Comparison of ENCODE assay signal across 11 mouse cellular contexts in the genomic region with DNA sequence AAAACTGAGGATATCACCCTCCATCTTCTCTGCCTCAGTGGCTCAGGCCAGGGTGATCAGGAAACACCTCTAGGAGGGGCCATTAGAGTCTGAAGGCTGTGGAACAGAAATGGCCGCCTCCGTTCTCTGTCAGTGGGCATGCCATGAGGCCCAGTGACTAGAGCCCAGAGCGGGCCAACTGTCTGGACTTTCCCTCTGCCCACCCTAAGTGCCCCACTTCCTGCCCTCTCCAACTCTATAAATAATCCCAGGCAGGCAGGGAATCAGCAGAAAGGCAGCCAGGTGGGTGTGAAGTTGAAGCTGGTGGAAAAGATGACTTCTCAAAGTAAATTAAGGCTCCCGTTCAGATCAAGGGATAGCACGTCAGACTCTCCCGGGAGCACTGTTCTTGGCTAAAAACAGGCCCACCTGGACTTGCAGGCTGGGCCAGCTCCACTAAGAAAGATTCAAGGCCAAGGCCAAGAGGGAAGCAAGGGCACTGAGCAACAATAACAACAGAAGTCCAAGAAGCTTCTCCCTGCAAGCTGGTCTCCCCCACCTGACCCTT. TPM values are rescaled to one million over a fixed set of nuclear protein-coding genes. Genes with fewer than 3 reads are reported as not detected.
DNase-seq lines count a peak whose midpoint lies in the region; ATAC-seq and TF ChIP-seq lines count a peak whose summit lies in the region.
"Had no signal": no experiment of that assay in that cellular context is flagged by ENCODE, and none has a peak within 500 bp of the region (broad histone marks: within the 10 kb centered on the region; RNA-seq: fewer than 3 reads in every experiment).

No protein-coding gene starts in this region.

- H3K27me3 ChIP-seq in heart, embryonic 11.5 days (ENCODE audit: control insufficient read depth, insufficient read depth, low read length) = no peaks in the 10 kb centered on the region
- no peaks in the 10 kb centered on the region for H3K27me3 ChIP-seq in embryonic facial prominence, embryonic 15.5 days
- no peaks in the 10 kb centered on the region for H3K27me3 ChIP-seq in limb, embryonic 15.5 days

- peak overlapping the region; percentile 85; the same call in 1 of the 2 replicates for H3K9ac ChIP-seq in heart, embryonic 11.5 days (ENCODE audit: low read depth, low read length)
- H3K9ac ChIP-seq in embryonic facial prominence, embryonic 15.5 days = no peak overlapping the region
- no peak overlapping the region for H3K9ac ChIP-seq in limb, embryonic 15.5 days

- ATAC-seq in heart, embryonic 11.5 days (replicated peaks; ENCODE audit: insufficient number of reproducible peaks, low FRiP score, low TSS enrichment) = no peak
- ATAC-seq in embryonic facial prominence, embryonic 15.5 days (ENCODE audit: insufficient number of reproducible peaks, low FRiP score, low TSS enrichment, low read depth) = no peak
- no peak for ATAC-seq in limb, embryonic 15.5 days (ENCODE audit: insufficient number of reproducible peaks, low FRiP score, low TSS enrichment, low read depth)

- DNase-seq in heart, postnatal 36 days = no peak
- DNase-seq in right cerebral cortex, adult 18-20 months = no peak
- DNase-seq in layer of hippocampus, postnatal 36 days = no peak
- no peak for DNase-seq in thymus, adult 18-20 months

- H3K27ac ChIP-seq in heart, embryonic 11.5 days (ENCODE audit: low read depth, low read length) = 0 out of 2 replicates have a peak overlapping the region, but pooled peaks have one; percentile 54
- H3K27ac ChIP-seq in bone marrow macrophage, adult 2 months (ENCODE audit: insufficient read depth, low read depth, low read length) = peak overlapping the region; percentile 100
- H3K27ac ChIP-seq in embryonic facial prominence, embryonic 15.5 days (replicated peaks) = no peak overlapping the region
- peak overlapping the region; percentile 40; the same call in 1 of the 2 replicates for H3K27ac ChIP-seq in limb, embryonic 15.5 days

- peak overlapping the region; percentile 84 for H3K4me3 ChIP-seq in heart, embryonic 11.5 days (ENCODE audit: low read depth, low read length)
- H3K4me3 ChIP-seq in bone marrow macrophage, adult 2 months (ENCODE audit: insufficient read depth, low read length) = peak overlapping the region; percentile 80
- peak overlapping the region; percentile 11 for H3K4me3 ChIP-seq in embryonic facial prominence, embryonic 15.5 days (replicated peaks)
- H3K4me3 ChIP-seq in limb, embryonic 15.5 days = peak overlapping the region; percentile 87

- no peaks in the 10 kb centered on the region for H3K9me3 ChIP-seq in heart, embryonic 11.5 days (replicated peaks; ENCODE audit: control insufficient read depth, low read length)
- no peaks in the 10 kb centered on the region for H3K9me3 ChIP-seq in embryonic facial prominence, embryonic 15.5 days (replicated peaks)
- no peaks in the 10 kb centered on the region for H3K9me3 ChIP-seq in limb, embryonic 15.5 days

- TF ChIP-seq POLR2A in bone marrow macrophage, adult 2 months (IDR thresholded peaks at IDR 0.05; ENCODE audit: borderline replicate concordance, low read depth, low read length) = no peak

- no peaks in the 10 kb centered on the region for H3K36me3 ChIP-seq in heart, embryonic 11.5 days (ENCODE audit: control insufficient read depth, insufficient read depth, low read length)
- 0 out of 2 replicates have a peak, but pooled peaks cover 4% of the 10 kb centered on the region for H3K36me3 ChIP-seq in embryonic facial prominence, embryonic 15.5 days
- H3K36me3 ChIP-seq in limb, embryonic 15.5 days = 0 out of 2 replicates have a peak, but pooled peaks cover 2% of the 10 kb centered on the region

- H3K4me2 ChIP-seq in heart, embryonic 11.5 days = peak overlapping the region; percentile 96
- H3K4me2 ChIP-seq in embryonic facial prominence, embryonic 15.5 days (replicated peaks) = peak overlapping the region; percentile 87
- H3K4me2 ChIP-seq in limb, embryonic 15.5 days = peak overlapping the region; percentile 87; the same call in 1 of the 2 replicates

- 64% methylated on average over 6 of the region's 6 CpGs for WGBS in heart, embryonic 11.5 days (ENCODE audit: insufficient replicate concordance)
- WGBS in embryonic facial prominence, embryonic 15.5 days = 68% methylated on average over 6 of the region's 6 CpGs
- WGBS in limb, embryonic 15.5 days = 69% methylated on average over 6 of the region's 6 CpGs

- intact Hi-C loops in heart, postnatal 36 days (cut with DNase I) = no loop called here

- TF ChIP-seq CTCF in bone marrow macrophage, adult 2 months (IDR thresholded peaks at IDR 0.05; ENCODE audit: low read depth, low read length) = no peak

- peaks cover 52% of the 10 kb centered on the region for H3K4me1 ChIP-seq in heart, embryonic 11.5 days (ENCODE audit: control insufficient read depth, insufficient read depth, low read length)
- H3K4me1 ChIP-seq in bone marrow macrophage, adult 2 months (ENCODE audit: control insufficient read depth, insufficient read depth, low read length) = peaks cover 51% of the 10 kb centered on the region
- peaks cover 61% of the 10 kb centered on the region for H3K4me1 ChIP-seq in embryonic facial prominence, embryonic 15.5 days
- H3K4me1 ChIP-seq in limb, embryonic 15.5 days = peaks cover 70% of the 10 kb centered on the region

RNA-seq across cellular contexts. Expression of a gene that starts 2.5 kb away (rescaled TPM):
- 16.1 and 17.5 TPM in 2 replicates for polyA plus RNA-seq in heart, embryonic 11.5 days (2014; fragmentation: Nextera tagmentation; extraction: Ambion mirVana)
- 10 to 100 TPM; 65.0 to 67.0 TPM for total RNA-seq in heart, postnatal 36 days (2021)
- 145 and 160 TPM in 2 replicates for polyA plus RNA-seq in bone marrow macrophage, adult 2 months (2012; ENCODE audit: insufficient read depth, insufficient read length, missing spikeins)
- 20.1 and 21.4 TPM in 2 replicates for polyA plus RNA-seq in embryonic facial prominence, embryonic 15.5 days (2015; fragmentation: Nextera tagmentation; extraction: Ambion mirVana)
- polyA plus RNA-seq in limb, embryonic 15.5 days (2015; fragmentation: Nextera tagmentation; extraction: Ambion mirVana) = 21.7 and 24.8 TPM in 2 replicates
- 10 to 100 TPM; 49.1 to 52.6 TPM for total RNA-seq in layer of hippocampus, postnatal 36 days (2021)

RNA-seq across cellular contexts. Expression of a gene that starts 38.7 kb away (rescaled TPM):
- 3.6 and 5.6 TPM in 2 replicates for polyA plus RNA-seq in heart, embryonic 11.5 days (2014; fragmentation: Nextera tagmentation; extraction: Ambion mirVana)
- 1 to 10 TPM; 3.4 to 4.1 TPM for total RNA-seq in heart, postnatal 36 days (2021)
- 14.2 and 15.2 TPM in 2 replicates for polyA plus RNA-seq in bone marrow macrophage, adult 2 months (2012; ENCODE audit: insufficient read depth, insufficient read length, missing spikeins)
- 8.0 TPM in 2 replicates for polyA plus RNA-seq in embryonic facial prominence, embryonic 15.5 days (2015; fragmentation: Nextera tagmentation; extraction: Ambion mirVana)
- polyA plus RNA-seq in limb, embryonic 15.5 days (2015; fragmentation: Nextera tagmentation; extraction: Ambion mirVana) = 6.3 and 7.1 TPM in 2 replicates
- total RNA-seq in layer of hippocampus, postnatal 36 days (2021) = 100 to 1,000 TPM; 164 to 165 TPM

RNA-seq across cellular contexts. Expression of a gene that starts 51.8 kb away (rescaled TPM):
- not detected in 2 replicates for polyA plus RNA-seq in heart, embryonic 11.5 days (2014; fragmentation: Nextera tagmentation; extraction: Ambion mirVana)
- not detected for total RNA-seq in heart, postnatal 36 days (2021)
- polyA plus RNA-seq in bone marrow macrophage, adult 2 months (2012; ENCODE audit: insufficient read depth, insufficient read length, missing spikeins) = not detected in 2 replicates
- not detected in 2 replicates for polyA plus RNA-seq in embryonic facial prominence, embryonic 15.5 days (2015; fragmentation: Nextera tagmentation; extraction: Ambion mirVana)
- polyA plus RNA-seq in limb, embryonic 15.5 days (2015; fragmentation: Nextera tagmentation; extraction: Ambion mirVana) = not detected in 2 replicates
- not detected for total RNA-seq in layer of hippocampus, postnatal 36 days (2021)
- total RNA-seq: gastrocnemius, postnatal 4 days had no signal
- polyA plus RNA-seq: limb, embryonic 11.5 days; neural tube, embryonic 11.5 days had no signal

RNA-seq across cellular contexts. Expression of a gene that starts 59.9 kb away (rescaled TPM):
- 38.8 and 42.5 TPM in 2 replicates for polyA plus RNA-seq in heart, embryonic 11.5 days (2014; fragmentation: Nextera tagmentation; extraction: Ambion mirVana)
- 1 to 10 TPM; 7.8 to 9.2 TPM for total RNA-seq in heart, postnatal 36 days (2021)
- polyA plus RNA-seq in bone marrow macrophage, adult 2 months (2012; ENCODE audit: insufficient read depth, insufficient read length, missing spikeins) = 7.4 and 9.1 TPM in 2 replicates
- 47.8 and 51.9 TPM in 2 replicates for polyA plus RNA-seq in embryonic facial prominence, embryonic 15.5 days (2015; fragmentation: Nextera tagmentation; extraction: Ambion mirVana)
- polyA plus RNA-seq in limb, embryonic 15.5 days (2015; fragmentation: Nextera tagmentation; extraction: Ambion mirVana) = 48.8 and 50.3 TPM in 2 replicates
- 10 to 100 TPM; 42.3 to 42.9 TPM for total RNA-seq in layer of hippocampus, postnatal 36 days (2021)

Comparison
In these comparisons a context has a peak if more than half of its experiments do, and no peak if none do; other contexts are left out.
1. H3K4me3 ChIP-seq: peak in every context shown above with its lines; median percentile 87 in limb, embryonic 15.5 days; 84 in heart, embryonic 11.5 days; 80 in bone marrow macrophage, adult 2 months; 11 in embryonic facial prominence, embryonic 15.5 days.